Mouse (Mus musculus): ENCODE data around the gene Txndc2. TPM values are rescaled to one million over a fixed set of nuclear protein-coding genes. Genes with fewer than 3 reads are reported as not detected.

Gene Txndc2
- total RNA-seq, 2 experiments from 2014 or later = 2.7 to 26.0 TPM

GRCm38 (mm10) chr17:65613463-65614412 lies 28.2 kb downstream of the Txndc2 start, which contains the start of gene Vapa:
Gene Vapa, minus strand, starts transcription at chr17:65613555.
- peak; percentile 98 to 99 for DNase-seq (ENCODE audit: low spot score in 2 of 2)

- no peak for DNase-seq (ENCODE audit: low spot score in 2 of 2)
Observed at GRCm38 (mm10) chr17:65613142-65613462, 28.9 kb downstream of the Txndc2 start.

- peak; percentile 58 to 60 for DNase-seq (ENCODE audit: low spot score in 2 of 2)
Observed at GRCm38 (mm10) chr17:65612391-65613141, 29.4 kb downstream of the Txndc2 start.

- DNase-seq (ENCODE audit: low spot score in 2 of 2) = no peak
Observed at GRCm38 (mm10) chr17:65611721-65612120, 30.2 kb downstream of the Txndc2 start.

GRCm38 (mm10) chr17:65608743-65609142 lies 33.2 kb downstream of the Txndc2 start:
- DNase-seq (ENCODE audit: low spot score in 2 of 2) = no peak

- DNase-seq (ENCODE audit: low spot score in 2 of 2) = no peak
Observed at GRCm38 (mm10) chr17:65608312-65608687, 33.7 kb downstream of the Txndc2 start.

GRCm38 (mm10) chr17:65607574-65608311 lies 34.2 kb downstream of the Txndc2 start:
- DNase-seq (ENCODE audit: low spot score in 2 of 2) = no peak

- DNase-seq (ENCODE audit: low spot score in 2 of 2) = no peak
Observed at GRCm38 (mm10) chr17:65606014-65606413, 36.0 kb downstream of the Txndc2 start.

- DNase-seq (ENCODE audit: low spot score in 2 of 2) = no peak
Observed at GRCm38 (mm10) chr17:65604892-65605291, 37.1 kb downstream of the Txndc2 start.

- no peak for DNase-seq (ENCODE audit: low spot score in 2 of 2)
Observed at GRCm38 (mm10) chr17:65604315-65604714, 37.7 kb downstream of the Txndc2 start.

GRCm38 (mm10) chr17:65597857-65598486 lies 44.0 kb downstream of the Txndc2 start:
- DNase-seq (ENCODE audit: low spot score in 2 of 2) = no peak

- no peak for DNase-seq (ENCODE audit: low spot score in 2 of 2)
Observed at GRCm38 (mm10) chr17:65594687-65595086, 47.3 kb downstream of the Txndc2 start.

Other genes with a start within 250 kb of the Txndc2 start
- not detected for gene Tmem232, start 101.4 kb downstream of the Txndc2 start, total RNA-seq (2021)
- gene Vapa, start 28.6 kb downstream of the Txndc2 start, total RNA-seq (2021) = 100 to 1,000 TPM; 138 to 182 TPM
- gene Rab31, start 130.6 kb upstream of the Txndc2 start, total RNA-seq (2021) = 10 to 100 TPM; 29.5 to 42.4 TPM
- 10 to 100 TPM; 57.2 to 70.4 TPM for gene Ppp4r1, start 140.4 kb upstream of the Txndc2 start, total RNA-seq (2021)
- 10 to 100 TPM; 46.3 to 66.8 TPM for gene Ralbp1, start 243.6 kb upstream of the Txndc2 start, total RNA-seq (2021)